Mouse (Mus musculus): ENCODE measurements at regions not wholly inside any gene's neighbourhood (a gene's known extent, or its start where the extent isn't known, plus 50 kb on each side); places are given as distances from the start of the nearest gene placed in this dataset.

- DNase-seq = no peak
Measured at GRCm38 (mm10) chr10:84103985-84104384, 336.4 kb downstream of the Nuak1 start.

GRCm38 (mm10) chr10:84104556-84104955, 335.8 kb downstream of the Nuak1 start:
- DNase-seq = no peak

GRCm38 (mm10) chr10:84109680-84110371, 330.6 kb downstream of the Nuak1 start:
- no peak for DNase-seq

GRCm38 (mm10) chr10:84110372-84110985, 329.9 kb downstream of the Nuak1 start:
- DNase-seq = no peak

GRCm38 (mm10) chr10:84111502-84111901, 328.9 kb downstream of the Nuak1 start:
- no peak for DNase-seq

- no peak for DNase-seq
Measured at GRCm38 (mm10) chr10:84111909-84112308, 328.5 kb downstream of the Nuak1 start.

- no peak for DNase-seq
Measured at GRCm38 (mm10) chr10:84119952-84120550, 320.3 kb downstream of the Nuak1 start.

GRCm38 (mm10) chr10:84137019-84137658, 303.3 kb downstream of the Nuak1 start:
- no peak for DNase-seq

GRCm38 (mm10) chr10:84142741-84143454, 297.5 kb downstream of the Nuak1 start:
- DNase-seq = no peak

GRCm38 (mm10) chr10:84143674-84144343, 296.6 kb downstream of the Nuak1 start:
- no peak for DNase-seq

- DNase-seq = no peak
Measured at GRCm38 (mm10) chr10:84144344-84144687, 296.1 kb downstream of the Nuak1 start.

GRCm38 (mm10) chr10:84147305-84147984, 293.0 kb downstream of the Nuak1 start:
- DNase-seq = no peak

GRCm38 (mm10) chr10:84163752-84164151, 276.6 kb downstream of the Nuak1 start:
- DNase-seq = no peak

- no peak for DNase-seq
Measured at GRCm38 (mm10) chr10:84165832-84166567, 274.4 kb downstream of the Nuak1 start.

- DNase-seq = peak; percentile 34
Measured at GRCm38 (mm10) chr10:84166568-84166905, 273.9 kb downstream of the Nuak1 start.

- no peak for DNase-seq
Measured at GRCm38 (mm10) chr10:84172828-84173321, 267.5 kb downstream of the Nuak1 start.

- no peak for DNase-seq
Measured at GRCm38 (mm10) chr10:84183239-84183638, 257.2 kb downstream of the Nuak1 start.

GRCm38 (mm10) chr10:84186466-84186865, 253.9 kb downstream of the Nuak1 start:
- DNase-seq = no peak

GRCm38 (mm10) chr10:84199035-84199434, 241.4 kb downstream of the Nuak1 start:
- no peak for DNase-seq

- no peak for DNase-seq
Measured at GRCm38 (mm10) chr10:84201785-84202184, 238.6 kb downstream of the Nuak1 start.

GRCm38 (mm10) chr10:84212096-84212785, 228.2 kb downstream of the Nuak1 start:
- no peak for DNase-seq

Measured in cerebellum, adult 9-11 months (tissue).